In the genomic region with DNA sequence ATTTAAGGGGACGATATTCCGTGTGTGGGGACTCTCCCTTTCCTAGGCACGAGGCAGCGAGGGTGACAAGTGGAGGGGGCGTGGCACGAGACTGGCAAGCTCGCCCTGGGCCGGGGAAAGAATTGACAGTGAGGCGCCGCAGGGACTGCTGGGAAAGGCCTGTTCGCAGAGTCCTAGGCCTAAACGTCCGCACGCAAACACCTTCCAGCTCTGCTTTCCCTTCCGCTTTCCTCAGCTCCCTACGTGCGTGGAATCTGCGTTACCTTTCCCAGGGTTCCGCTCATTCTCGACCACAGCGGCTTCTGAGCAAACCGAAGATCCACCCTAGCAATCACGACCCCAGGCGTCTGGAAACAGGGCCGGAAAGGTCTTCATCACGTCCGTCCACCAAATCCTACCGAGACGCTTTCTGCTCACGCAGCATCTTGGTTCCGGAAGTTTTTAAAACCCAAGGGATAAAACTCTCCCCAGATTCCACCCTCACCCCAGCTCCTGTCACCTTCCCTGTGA, we compare ENCODE assay signal across 8 mouse cellular contexts. TPM values are rescaled to one million over a fixed set of nuclear protein-coding genes. Genes with fewer than 3 reads are reported as not detected.
DNase-seq lines count a peak whose midpoint lies in the region; ATAC-seq and TF ChIP-seq lines count a peak whose summit lies in the region.

No protein-coding gene starts in this region.

- H3K79me2 ChIP-seq in MEL (ENCODE audit: control insufficient read depth, insufficient read depth, low read length, poor library complexity), result no peaks in the 10 kb centered on the region; the same call in 1 of the 2 replicates

- under 1% methylated on average over 31 of the region's 31 CpGs for WGBS in cerebellum, adult 2 months
- WGBS in forebrain, postnatal 0 days, result under 1% methylated on average over 31 of the region's 31 CpGs
- WGBS in lung, embryonic 15.5 days, result under 1% methylated on average over 31 of the region's 31 CpGs

- peak; percentile 37 to 84; a peak in 2 of 4 replicates for TF ChIP-seq POLR2A in MEL (IDR thresholded peaks at IDR 0.05; ENCODE audit: control insufficient read depth in 1 of 2, insufficient read depth in 1 of 2, low read depth in 1 of 2, low read length in 2 of 2, poor library complexity in 1 of 2)
- peak; percentile 60; the same call in 1 of the 2 replicates for TF ChIP-seq POLR2A in cerebellum, adult 2 months (IDR thresholded peaks at IDR 0.05; ENCODE audit: borderline replicate concordance, insufficient read depth, low read length)

- H3K4me3 ChIP-seq in MEL (ENCODE audit: control insufficient read depth in 1 of 2, insufficient read depth in 1 of 2, low read depth in 2 of 2, low read length in 2 of 2), result peak overlapping the region; percentile 90 to 95
- peak overlapping the region; percentile 93 for H3K4me3 ChIP-seq in cerebellum, adult 2 months (replicated peaks; ENCODE audit: insufficient read depth, low read depth, low read length)
- H3K4me3 ChIP-seq in forebrain, postnatal 0 days (ENCODE audit: low read depth, low read length), result peak overlapping the region; percentile 45
- H3K4me3 ChIP-seq in lung, embryonic 15.5 days, result peak overlapping the region; percentile 66

- TF ChIP-seq CTCF in MEL (IDR thresholded peaks at IDR 0.05 in 2 of 3, conservative IDR thresholded peaks at IDR 0.05 in 1 of 3; ENCODE audit: control insufficient read depth in 1 of 3, insufficient read depth in 1 of 3, low read depth in 2 of 3, low read length in 3 of 3, poor library complexity in 1 of 3, severe bottlenecking in 1 of 3), result no peak
- no peak for TF ChIP-seq CTCF in cerebellum, adult 2 months (IDR thresholded peaks at IDR 0.05; ENCODE audit: borderline replicate concordance, insufficient read depth, low read depth, low read length)
- no peak for TF ChIP-seq CTCF in forebrain, postnatal 0 days (IDR thresholded peaks at IDR 0.05; ENCODE audit: low read depth)

- TF ChIP-seq EP300 in MEL (IDR thresholded peaks at IDR 0.05; ENCODE audit: low read depth in 1 of 2, low read length in 2 of 2), result no peak

- H3K27me3 ChIP-seq in MEL (ENCODE audit: control insufficient read depth in 1 of 2, insufficient read depth in 2 of 2, low read length in 2 of 2), result no peaks in the 10 kb centered on the region
- H3K27me3 ChIP-seq in cerebellum, adult 2 months (ENCODE audit: control insufficient read depth, insufficient read depth, low read length), result no peaks in the 10 kb centered on the region
- H3K27me3 ChIP-seq in forebrain, postnatal 0 days (ENCODE audit: insufficient read depth, low read length), result no peaks in the 10 kb centered on the region
- no peaks in the 10 kb centered on the region for H3K27me3 ChIP-seq in lung, embryonic 15.5 days

- H3K27ac ChIP-seq in MEL (ENCODE audit: control insufficient read depth, low read depth, low read length), result peak overlapping the region; percentile 88
- H3K27ac ChIP-seq in cerebellum, adult 2 months (ENCODE audit: insufficient read depth, low read length), result peak overlapping the region; percentile 83
- H3K27ac ChIP-seq in forebrain, postnatal 0 days (ENCODE audit: low read depth, low read length), result peak overlapping the region; percentile 91
- H3K27ac ChIP-seq in lung, embryonic 15.5 days, result peak overlapping the region; percentile 90

- peak; percentile 98 for ATAC-seq in forebrain, postnatal 0 days
- ATAC-seq in lung, embryonic 15.5 days (ENCODE audit: borderline replicate concordance, extremely low read depth, low FRiP score, low TSS enrichment), result peak; percentile 86

- H3K36me3 ChIP-seq in MEL (ENCODE audit: control insufficient read depth in 1 of 2, insufficient read depth in 2 of 2, low read length in 2 of 2), result peaks cover 0 to 11% of the 10 kb centered on the region in 2 experiments; a peak in 2 of 4 replicates
- no peaks in the 10 kb centered on the region for H3K36me3 ChIP-seq in forebrain, postnatal 0 days (ENCODE audit: insufficient read depth)
- H3K36me3 ChIP-seq in lung, embryonic 15.5 days, result no peaks in the 10 kb centered on the region

- H3K4me1 ChIP-seq in MEL (ENCODE audit: control insufficient read depth in 1 of 2, insufficient read depth in 2 of 2, low read length in 2 of 2), result peaks cover 2% of the 10 kb centered on the region in 2 experiments; a peak in 3 of 4 replicates
- H3K4me1 ChIP-seq in cerebellum, adult 2 months (ENCODE audit: control insufficient read depth, insufficient read depth, low read length), result no peaks in the 10 kb centered on the region
- peaks cover 5% of the 10 kb centered on the region for H3K4me1 ChIP-seq in forebrain, postnatal 0 days (ENCODE audit: insufficient read depth)
- H3K4me1 ChIP-seq in lung, embryonic 15.5 days, result peaks cover 4% of the 10 kb centered on the region

- H3K4me2 ChIP-seq in forebrain, postnatal 0 days (ENCODE audit: low read depth), result peak overlapping the region; percentile 57
- peak overlapping the region; percentile 81 for H3K4me2 ChIP-seq in lung, embryonic 15.5 days

- H3K9ac ChIP-seq in MEL (ENCODE audit: control insufficient read depth, low read depth, low read length, poor library complexity, severe bottlenecking), result peak overlapping the region; percentile 92
- peak overlapping the region; percentile 78 for H3K9ac ChIP-seq in forebrain, postnatal 0 days
- H3K9ac ChIP-seq in lung, embryonic 15.5 days, result peak overlapping the region; percentile 75

- no peaks in the 10 kb centered on the region for H3K9me3 ChIP-seq in MEL (replicated peaks; ENCODE audit: insufficient read depth, low read length)
- no peaks in the 10 kb centered on the region for H3K9me3 ChIP-seq in forebrain, postnatal 0 days (ENCODE audit: low read length)
- H3K9me3 ChIP-seq in lung, embryonic 15.5 days, result no peaks in the 10 kb centered on the region

- peak; percentile 96 for DNase-seq in MEL (ENCODE audit: low read depth, low spot score)
- peak; percentile 89 to 94 for DNase-seq in cerebellum, adult 2 months
- DNase-seq in forebrain, postnatal 0 days, result peak; percentile 96
- peak; percentile 92 for DNase-seq in heart, postnatal 4 days
- peak; percentile 83 to 89 for DNase-seq in layer of hippocampus, adult 8-10 months (ENCODE audit: low spot score in 2 of 2)
- peak; percentile 78 for DNase-seq in ovary, adult 18-20 months (ENCODE audit: low spot score)
- DNase-seq in thymus, postnatal 0 days (ENCODE audit: low spot score), result peak; percentile 86

- no peak for TF ChIP-seq RAD21 in MEL (IDR thresholded peaks at IDR 0.05; ENCODE audit: low read depth, low read length)

TF ChIP-seq in MEL, 35 proteins besides CTCF, POLR2A, EP300 and RAD21 (continues in another document):
- TF ChIP-seq MYC (IDR thresholded peaks at IDR 0.05; ENCODE audit: low read depth, low read length) (peak; percentile 64; the same call in 1 of the 2 replicates), MAX (IDR thresholded peaks at IDR 0.05; ENCODE audit: low read length) (peak; percentile 44; the same call in 1 of the 2 replicates), ZKSCAN1 (IDR thresholded peaks at IDR 0.05; ENCODE audit: low read depth, low read length) (no peak), CHD1 (IDR thresholded peaks at IDR 0.05; ENCODE audit: low read depth, low read length) (no peak), UBTF (IDR thresholded peaks at IDR 0.05; ENCODE audit: borderline replicate concordance, insufficient read depth, low read depth, low read length) (no peak), HCFC1 (IDR thresholded peaks at IDR 0.05; ENCODE audit: low read depth, low read length) (peak; percentile 91), JUND (IDR thresholded peaks at IDR 0.05; ENCODE audit: low read depth, low read length) (no peak), MAFK (IDR thresholded peaks at IDR 0.05; ENCODE audit: borderline replicate concordance, low read depth, low read length) (no peak), E2F4 (IDR thresholded peaks at IDR 0.05; ENCODE audit: borderline replicate concordance, low read depth, low read length) (no peak), NRF1 (IDR thresholded peaks at IDR 0.05; ENCODE audit: insufficient read depth, low read depth, low read length, poor library complexity, severe bottlenecking) (no peak)

RNA-seq across cellular contexts. Expression of gene Rab6a, which starts 24.4 kb away (rescaled TPM):
- 43.2 and 45.1 TPM in 2 replicates for total RNA-seq in MEL (2012; rRNA removed)
- polyA plus RNA-seq in MEL (2012; ENCODE audit: insufficient read depth in 1 of 2, insufficient read length in 2 of 2, low read depth in 1 of 2, low replicate concordance in 2 of 2, missing spikeins in 1 of 2), result 10 to 100 TPM; 58.4 to 92.8 TPM
- polyA plus RNA-seq in cerebellum, adult 2 months (2012; rRNA removed), result 252 and 259 TPM in 2 replicates
- total RNA-seq in forebrain, postnatal 0 days (2014; rRNA removed), result 299 and 313 TPM in 2 replicates
- 258 and 305 TPM in 2 replicates for polyA plus RNA-seq in forebrain, postnatal 0 days (2015; fragmentation: Nextera tagmentation; extraction: Ambion mirVana)
- total RNA-seq in heart, postnatal 4 days (2021), result 10 to 100 TPM; 84.1 to 84.7 TPM
- total RNA-seq in layer of hippocampus, adult 8-10 months (2022), result 100 to 1,000 TPM; 340 to 373 (median 364) TPM
- polyA plus RNA-seq in lung, embryonic 15.5 days (2015; fragmentation: Nextera tagmentation; extraction: Ambion mirVana), result 85.2 and 90.7 TPM in 2 replicates
- 44.4 and 47.4 TPM in 2 replicates for polyA plus RNA-seq in thymus, postnatal 0 days (2015; fragmentation: Nextera tagmentation; extraction: Ambion mirVana)

RNA-seq across cellular contexts. Expression of gene Mrpl48, which starts 25.3 kb away (rescaled TPM):
- total RNA-seq in MEL (2012; rRNA removed), result 39.5 and 45.5 TPM in 2 replicates
- polyA plus RNA-seq in MEL (2012; ENCODE audit: insufficient read depth in 1 of 2, insufficient read length in 2 of 2, low read depth in 1 of 2, low replicate concordance in 2 of 2, missing spikeins in 1 of 2), result 10 to 100 TPM in 1 of 2 experiments, not detected in 1; 67.3 TPM
- 95.5 and 96.5 TPM in 2 replicates for polyA plus RNA-seq in cerebellum, adult 2 months (2012; rRNA removed)
- total RNA-seq in forebrain, postnatal 0 days (2014; rRNA removed), result 28.9 and 44.9 TPM in 2 replicates
- polyA plus RNA-seq in forebrain, postnatal 0 days (2015; fragmentation: Nextera tagmentation; extraction: Ambion mirVana), result 88.4 and 97.7 TPM in 2 replicates
- 10 to 100 TPM; 74.9 to 78.5 TPM for total RNA-seq in heart, postnatal 4 days (2021)
- total RNA-seq in layer of hippocampus, adult 8-10 months (2022), result 10 to 100 TPM; 65.1 to 69.0 (median 66.7) TPM
- 77.0 and 82.1 TPM in 2 replicates for polyA plus RNA-seq in lung, embryonic 15.5 days (2015; fragmentation: Nextera tagmentation; extraction: Ambion mirVana)
- polyA plus RNA-seq in thymus, postnatal 0 days (2015; fragmentation: Nextera tagmentation; extraction: Ambion mirVana), result 102 TPM in 2 replicates

RNA-seq across cellular contexts. Expression of gene Coa4, which starts 45.9 kb away (rescaled TPM):
- total RNA-seq in MEL (2012; rRNA removed), result 6.1 and 8.1 TPM in 2 replicates
- polyA plus RNA-seq in MEL (2012; ENCODE audit: insufficient read depth in 1 of 2, insufficient read length in 2 of 2, low read depth in 1 of 2, low replicate concordance in 2 of 2, missing spikeins in 1 of 2), result 10 to 100 TPM in 1 of 2 experiments, not detected in 1; 13.8 TPM
- 12.7 and 13.0 TPM in 2 replicates for polyA plus RNA-seq in cerebellum, adult 2 months (2012; rRNA removed)
- 4.8 and 10.3 TPM in 2 replicates for total RNA-seq in forebrain, postnatal 0 days (2014; rRNA removed)
- 3.5 and 5.7 TPM in 2 replicates for polyA plus RNA-seq in forebrain, postnatal 0 days (2015; fragmentation: Nextera tagmentation; extraction: Ambion mirVana)
- total RNA-seq in heart, postnatal 4 days (2021), result 10 to 100 TPM in 1 of 2 experiments, 1 to 10 TPM in 1; 9.7 to 10.6 TPM
- 1 to 10 TPM; 7.9 to 9.9 (median 9.2) TPM for total RNA-seq in layer of hippocampus, adult 8-10 months (2022)
- polyA plus RNA-seq in lung, embryonic 15.5 days (2015; fragmentation: Nextera tagmentation; extraction: Ambion mirVana), result 20.0 and 23.1 TPM in 2 replicates
- polyA plus RNA-seq in thymus, postnatal 0 days (2015; fragmentation: Nextera tagmentation; extraction: Ambion mirVana), result 18.4 and 18.6 TPM in 2 replicates

Comparison
In these comparisons a context has a peak if more than half of its experiments do, and no peak if none do; other contexts are left out.
1. Peak in every context shown above with its lines: DNase-seq, ATAC-seq, H3K4me3 ChIP-seq and H3K27ac ChIP-seq.